Mouse (Mus musculus) adrenal gland, postnatal 36 days (tissue): ENCODE measurements at regions not wholly inside any gene's neighbourhood (a gene's known extent, or its start where the extent isn't known, plus 50 kb on each side); places are given as distances from the start of the nearest gene placed in this dataset.

Source experiments
- DNase-seq, 2 experiments: peaks; one replicate each; pipeline ENCODE4 v3.0.0; 2021; ENCODE audit warnings: mixed read lengths in 1 of 2

- no peak for DNase-seq
Measured at GRCm38 (mm10) chr8:66568861-66569260, 57.3 kb downstream of the Tktl2 start.

GRCm38 (mm10) chr8:66586182-66586581 is 74.6 kb downstream of the Tktl2 start:
- DNase-seq = peak; percentile 6 to 14

GRCm38 (mm10) chr8:66586850-66587249 is 75.3 kb downstream of the Tktl2 start:
- DNase-seq = peak in 1 of 2 experiments; percentile 11

- DNase-seq = no peak
Measured at GRCm38 (mm10) chr8:66587272-66587671, 75.7 kb downstream of the Tktl2 start.

GRCm38 (mm10) chr8:66589437-66589836 is 77.9 kb downstream of the Tktl2 start:
- no peak for DNase-seq

GRCm38 (mm10) chr8:66607194-66607593 is 80.7 kb downstream of the Npy5r start:
- DNase-seq = no peak

GRCm38 (mm10) chr8:66623361-66623760 is 64.6 kb downstream of the Npy5r start:
- no peak for DNase-seq

DNA sequence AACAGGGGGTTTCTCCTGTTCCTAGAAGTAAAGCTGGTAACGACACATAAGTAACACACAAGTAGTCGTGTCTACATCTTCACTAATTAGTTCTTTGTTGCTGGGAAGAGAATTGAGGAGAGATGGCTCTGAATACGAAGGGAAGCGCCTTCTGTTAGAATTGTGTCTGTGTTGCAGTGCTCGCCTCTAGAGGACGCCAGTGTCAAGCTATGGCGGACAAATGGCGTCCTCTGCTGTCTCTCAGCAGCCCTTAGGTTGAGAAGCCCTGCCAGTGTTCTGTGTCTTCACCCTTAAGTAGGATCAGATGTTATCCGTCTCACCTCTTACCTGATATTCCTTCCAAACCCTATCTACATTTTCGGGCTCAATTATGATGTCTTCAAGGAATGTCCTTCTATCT is 64.1 kb downstream of the Npy5r start:
- no peak for DNase-seq
